Mouse (Mus musculus): Measurements from ENCODE around the gene Spata3. TPM values are rescaled to one million over a fixed set of nuclear protein-coding genes. Genes with fewer than 3 reads are reported as not detected.
"Not testable (repeated sequence)": the region's sequence is repeated elsewhere in the genome, so short reads cannot be mapped to it uniquely, and the experiment has no call there.

Gene Spata3
- polyA plus RNA-seq, 1 experiment from 2014 or later = 1.0 TPM

DNA sequence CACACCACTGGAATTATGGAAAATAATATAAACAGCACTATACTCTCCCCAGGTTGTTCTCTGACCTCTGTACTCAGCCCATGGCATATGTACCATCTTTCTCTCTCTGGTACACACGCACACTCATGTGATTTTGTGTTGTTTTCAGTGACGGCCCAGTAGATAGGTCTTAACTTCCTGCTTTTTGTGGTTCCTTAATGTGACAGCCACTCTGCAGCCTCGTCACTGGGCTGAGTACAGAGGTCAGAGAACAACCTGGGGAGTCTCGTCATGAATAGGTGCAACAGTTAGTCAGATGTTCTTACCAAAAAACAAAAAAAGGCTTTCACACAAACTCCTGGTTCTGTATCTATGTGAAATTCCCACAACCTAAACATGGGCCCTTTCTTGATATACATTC lies 28.3 kb upstream of the Spata3 start:
- Histone ChIP-seq H3K4me1 (replicated peaks; ENCODE audit: control insufficient read depth, insufficient read depth, low read length) (no peaks in the 10 kb centered on the region), H3K27ac (ENCODE audit: low read length) (no peak overlapping the region), H3K27me3 (replicated peaks; ENCODE audit: control insufficient read depth, insufficient read depth, low read length) (no peaks in the 10 kb centered on the region), H3K4me2 (ENCODE audit: low read length) (no peak overlapping the region), H3K9me3 (ENCODE audit: control insufficient read depth, low read length) (no peaks in the 10 kb centered on the region), H3K9ac (replicated peaks; ENCODE audit: low read depth, low read length) (no peak overlapping the region), H3K4me3 (replicated peaks; ENCODE audit: low read length) (no peak overlapping the region), H3K36me3 (ENCODE audit: control insufficient read depth, insufficient read depth) (no peaks in the 10 kb centered on the region)
- 84% methylated on average over 4 of the region's 4 CpGs for WGBS
- ATAC-seq = no peak

DNA sequence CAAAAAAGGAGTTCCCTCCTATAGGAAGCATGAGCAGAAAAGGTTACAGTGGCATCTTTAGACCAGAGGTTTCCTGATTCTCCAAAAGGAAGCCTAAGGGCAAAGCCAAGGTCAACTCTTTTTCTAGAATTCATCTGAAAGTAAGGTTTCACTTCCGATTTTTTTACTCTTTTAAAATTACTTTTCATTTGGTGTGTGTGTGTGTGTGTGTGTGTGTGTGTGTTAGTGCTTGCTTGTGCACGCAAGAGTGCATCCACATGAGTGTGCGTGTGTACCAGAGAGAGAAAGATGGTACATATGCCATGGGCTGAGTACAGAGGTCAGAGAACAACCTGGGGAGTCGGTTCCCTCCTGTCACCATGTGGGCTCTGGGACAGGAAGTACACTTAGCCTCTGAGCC lies 27.7 kb upstream of the Spata3 start:
- H3K9ac ChIP-seq (replicated peaks; ENCODE audit: low read depth, low read length); H3K4me2 ChIP-seq (ENCODE audit: low read length); H3K36me3 ChIP-seq (ENCODE audit: control insufficient read depth, insufficient read depth); ATAC-seq; H3K4me1 ChIP-seq (replicated peaks; ENCODE audit: control insufficient read depth, insufficient read depth, low read length); H3K9me3 ChIP-seq (ENCODE audit: control insufficient read depth, low read length); H3K4me3 ChIP-seq (replicated peaks; ENCODE audit: low read length); H3K27ac ChIP-seq (ENCODE audit: low read length); H3K27me3 ChIP-seq (replicated peaks; ENCODE audit: control insufficient read depth, insufficient read depth, low read length): not testable (repeated sequence)
- WGBS = 87% methylated on average over 4 of the region's 4 CpGs

DNA sequence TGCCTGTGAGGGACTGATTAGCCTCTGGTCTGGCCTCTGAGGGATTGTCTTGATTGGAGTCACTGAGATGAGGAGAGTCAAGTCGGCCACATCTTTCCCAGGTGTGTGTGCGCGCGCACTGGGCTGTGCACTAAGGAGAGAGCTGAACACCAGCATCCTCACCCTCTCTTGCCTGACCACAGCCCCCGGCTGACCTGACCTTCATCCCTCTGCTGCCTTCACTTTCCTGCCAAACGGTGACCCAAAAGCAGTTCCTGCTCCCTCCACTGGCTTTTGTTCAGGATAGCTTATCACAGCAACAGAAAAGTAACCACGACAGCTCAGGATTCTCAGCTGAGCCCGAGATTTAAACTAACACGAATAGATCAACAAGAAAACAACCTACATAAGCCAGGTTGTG lies 24.4 kb upstream of the Spata3 start:
- WGBS = 89% methylated on average over 9 of the region's 9 CpGs
- Histone ChIP-seq H3K4me3 (replicated peaks; ENCODE audit: low read length) (no peak overlapping the region), H3K27me3 (replicated peaks; ENCODE audit: control insufficient read depth, insufficient read depth, low read length) (no peaks in the 10 kb centered on the region), H3K27ac (ENCODE audit: low read length) (no peak overlapping the region), H3K4me2 (ENCODE audit: low read length) (no peak overlapping the region), H3K9me3 (ENCODE audit: control insufficient read depth, low read length) (peaks cover 2% of the 10 kb centered on the region; the same call in 1 of the 2 replicates), H3K4me1 (replicated peaks; ENCODE audit: control insufficient read depth, insufficient read depth, low read length) (no peaks in the 10 kb centered on the region), H3K36me3 (ENCODE audit: control insufficient read depth, insufficient read depth) (no peaks in the 10 kb centered on the region), H3K9ac (replicated peaks; ENCODE audit: low read depth, low read length) (no peak overlapping the region)
- ATAC-seq = no peak

DNA sequence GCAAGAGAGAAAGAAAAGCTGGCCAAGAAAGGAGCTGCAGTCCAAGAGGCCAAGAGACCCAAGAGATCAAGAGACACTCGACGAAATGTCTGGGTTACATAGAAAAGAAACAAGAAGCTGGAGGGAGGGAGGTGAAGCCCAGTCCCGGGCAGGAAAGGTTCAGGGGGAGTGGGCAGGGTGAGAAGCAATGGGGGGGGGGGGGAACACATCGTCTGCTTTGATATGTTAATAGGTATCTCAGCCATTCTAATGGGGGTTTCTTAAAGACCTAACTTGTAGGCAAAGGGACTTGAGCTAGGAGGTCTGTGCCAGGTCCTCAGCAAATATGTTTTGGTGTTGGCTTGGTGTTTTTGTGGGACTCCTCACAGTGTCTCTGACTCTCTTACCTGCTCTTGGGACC lies 23.1 kb upstream of the Spata3 start:
- Histone ChIP-seq H3K4me2 (ENCODE audit: low read length) (no peak overlapping the region), H3K36me3 (ENCODE audit: control insufficient read depth, insufficient read depth) (no peaks in the 10 kb centered on the region), H3K4me1 (replicated peaks; ENCODE audit: control insufficient read depth, insufficient read depth, low read length) (no peaks in the 10 kb centered on the region), H3K4me3 (replicated peaks; ENCODE audit: low read length) (no peak overlapping the region), H3K9me3 (ENCODE audit: control insufficient read depth, low read length) (peaks cover 2% of the 10 kb centered on the region; the same call in 1 of the 2 replicates), H3K27me3 (replicated peaks; ENCODE audit: control insufficient read depth, insufficient read depth, low read length) (no peaks in the 10 kb centered on the region), H3K27ac (ENCODE audit: low read length) (no peak overlapping the region), H3K9ac (replicated peaks; ENCODE audit: low read depth, low read length) (no peak overlapping the region)
- 65% methylated on average over 3 of the region's 4 CpGs for WGBS
- ATAC-seq = no peak

DNA sequence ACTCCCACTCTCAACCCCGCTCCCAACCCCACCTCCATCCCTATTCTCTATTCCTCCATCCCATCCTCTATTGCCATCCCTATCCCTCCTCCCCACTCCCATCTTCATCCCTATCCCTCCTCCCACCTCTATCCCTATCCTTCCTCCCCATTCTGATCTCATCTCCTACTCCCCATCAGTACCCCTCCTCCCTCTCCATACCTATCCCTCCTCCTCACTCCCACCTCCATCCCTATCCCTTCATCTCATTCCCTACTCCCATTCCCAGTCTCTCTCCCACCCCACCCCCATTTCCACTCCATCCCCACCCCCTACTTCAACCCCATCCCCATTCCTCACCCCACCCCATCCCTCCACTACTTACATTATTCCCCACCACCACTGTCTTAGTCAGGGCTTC lies 19.4 kb upstream of the Spata3 start:
- 100% methylated on average over 1 of the region's 1 CpGs for WGBS
- peaks cover 2% of the 10 kb centered on the region; the same call in 1 of the 2 replicates for H3K9me3 ChIP-seq (ENCODE audit: control insufficient read depth, low read length)
- H3K9ac ChIP-seq (replicated peaks; ENCODE audit: low read depth, low read length) = no peak overlapping the region
- no peak overlapping the region for H3K4me3 ChIP-seq (replicated peaks; ENCODE audit: low read length)
- no peaks in the 10 kb centered on the region for H3K4me1 ChIP-seq (replicated peaks; ENCODE audit: control insufficient read depth, insufficient read depth, low read length)
- no peaks in the 10 kb centered on the region for H3K36me3 ChIP-seq (ENCODE audit: control insufficient read depth, insufficient read depth)
- ATAC-seq = no peak
- H3K27ac ChIP-seq (ENCODE audit: low read length) = no peak overlapping the region
- H3K4me2 ChIP-seq (ENCODE audit: low read length) = no peak overlapping the region
- no peaks in the 10 kb centered on the region for H3K27me3 ChIP-seq (replicated peaks; ENCODE audit: control insufficient read depth, insufficient read depth, low read length)

DNA sequence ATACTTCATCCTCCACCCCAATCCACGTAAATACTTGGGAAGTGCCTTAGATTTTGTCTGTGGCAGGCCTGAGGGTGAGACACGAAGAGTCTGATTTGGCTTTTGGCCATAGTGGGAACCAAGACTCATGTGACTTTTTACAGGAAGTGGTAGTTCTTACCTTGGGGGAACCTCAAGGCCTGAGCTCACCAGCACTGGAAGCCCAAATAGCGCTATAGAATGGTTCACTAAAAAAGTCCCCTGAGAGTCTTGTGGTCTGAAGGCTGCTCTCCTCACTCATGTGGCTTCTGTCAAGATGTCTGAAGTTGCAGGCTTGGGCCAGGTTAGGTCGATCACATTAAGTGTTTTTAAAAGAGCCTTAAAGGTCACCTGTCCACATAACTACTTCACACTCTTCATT lies 18.6 kb upstream of the Spata3 start:
- Histone ChIP-seq H3K4me2 (ENCODE audit: low read length) (no peak overlapping the region), H3K27me3 (replicated peaks; ENCODE audit: control insufficient read depth, insufficient read depth, low read length) (no peaks in the 10 kb centered on the region), H3K4me3 (replicated peaks; ENCODE audit: low read length) (no peak overlapping the region), H3K27ac (ENCODE audit: low read length) (no peak overlapping the region), H3K9ac (replicated peaks; ENCODE audit: low read depth, low read length) (no peak overlapping the region), H3K4me1 (replicated peaks; ENCODE audit: control insufficient read depth, insufficient read depth, low read length) (no peaks in the 10 kb centered on the region), H3K9me3 (ENCODE audit: control insufficient read depth, low read length) (peaks cover 2% of the 10 kb centered on the region; the same call in 1 of the 2 replicates), H3K36me3 (ENCODE audit: control insufficient read depth, insufficient read depth) (no peaks in the 10 kb centered on the region)
- ATAC-seq = no peak
- 87% methylated on average over 4 of the region's 4 CpGs for WGBS

DNA sequence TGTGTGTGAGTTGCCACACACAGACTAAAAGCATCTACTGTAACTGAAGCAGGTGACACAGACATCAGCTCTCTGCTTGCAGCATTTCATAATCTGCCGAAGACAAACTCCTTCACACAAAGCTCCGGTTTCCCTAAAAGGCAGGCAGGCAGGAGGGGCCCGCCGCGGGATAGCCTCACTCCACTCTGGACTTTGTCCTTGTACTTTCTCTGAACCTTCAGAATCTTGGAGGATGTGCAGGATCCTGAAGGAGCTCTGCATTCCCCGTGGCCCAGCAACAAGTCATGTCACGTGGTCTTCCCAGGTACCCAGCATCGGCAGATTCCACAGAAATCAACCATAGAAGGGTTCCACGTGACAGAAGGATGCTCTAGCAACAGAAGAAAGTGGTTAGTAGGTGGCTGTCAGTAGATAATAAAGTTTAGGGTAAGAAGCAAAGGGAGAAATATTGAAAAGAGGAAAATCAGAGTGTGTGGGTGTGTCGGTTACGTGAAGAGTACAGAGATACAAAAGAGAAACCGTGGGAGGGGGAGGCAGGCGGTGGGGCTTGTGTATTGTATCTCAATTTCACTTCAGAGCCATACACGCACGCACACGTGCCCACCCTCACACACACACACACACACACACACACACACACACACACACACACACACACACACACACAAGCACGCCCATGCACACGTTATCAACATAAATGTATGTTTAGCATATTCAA lies 16.6 kb upstream of the Spata3 start:
- Histone ChIP-seq H3K4me2 (ENCODE audit: low read length) (no peak overlapping the region), H3K9me3 (ENCODE audit: control insufficient read depth, low read length) (peaks cover 2% of the 10 kb centered on the region; the same call in 1 of the 2 replicates), H3K4me1 (replicated peaks; ENCODE audit: control insufficient read depth, insufficient read depth, low read length) (no peaks in the 10 kb centered on the region), H3K27me3 (replicated peaks; ENCODE audit: control insufficient read depth, insufficient read depth, low read length) (no peaks in the 10 kb centered on the region), H3K9ac (replicated peaks; ENCODE audit: low read depth, low read length) (no peak overlapping the region), H3K4me3 (replicated peaks; ENCODE audit: low read length) (no peak overlapping the region), H3K36me3 (ENCODE audit: control insufficient read depth, insufficient read depth) (no peaks in the 10 kb centered on the region), H3K27ac (ENCODE audit: low read length) (no peak overlapping the region)
- 83% methylated on average over 18 of the region's 18 CpGs for WGBS
- ATAC-seq = no peak

DNA sequence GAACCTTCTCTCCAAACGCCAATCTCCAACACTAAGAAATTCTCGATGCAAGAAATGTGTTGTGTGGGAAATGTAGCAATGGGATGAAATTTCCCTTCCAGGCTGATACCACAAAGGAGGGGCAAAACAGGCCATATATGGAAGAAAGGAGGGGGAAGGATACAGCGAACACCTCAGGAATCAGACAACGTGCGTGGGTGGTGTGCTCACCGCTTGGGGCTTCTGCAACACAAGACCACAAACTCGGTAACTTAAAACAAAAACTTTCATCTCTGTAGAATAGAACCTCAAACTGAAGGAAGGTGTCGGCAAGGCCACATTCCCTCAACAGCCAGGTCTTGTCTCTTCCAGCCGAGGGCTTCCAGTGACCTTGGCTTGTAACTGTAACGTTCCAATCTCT lies 11.1 kb upstream of the Spata3 start:
- Histone ChIP-seq H3K36me3 (ENCODE audit: control insufficient read depth, insufficient read depth) (no peaks in the 10 kb centered on the region), H3K4me2 (ENCODE audit: low read length) (no peak overlapping the region), H3K9ac (replicated peaks; ENCODE audit: low read depth, low read length) (no peak overlapping the region), H3K27me3 (replicated peaks; ENCODE audit: control insufficient read depth, insufficient read depth, low read length) (no peaks in the 10 kb centered on the region), H3K4me3 (replicated peaks; ENCODE audit: low read length) (no peak overlapping the region), H3K9me3 (ENCODE audit: control insufficient read depth, low read length) (no peaks in the 10 kb centered on the region), H3K27ac (ENCODE audit: low read length) (no peak overlapping the region), H3K4me1 (replicated peaks; ENCODE audit: control insufficient read depth, insufficient read depth, low read length) (0 out of 2 replicates have a peak, but pooled peaks cover 3% of the 10 kb centered on the region)
- ATAC-seq = no peak
- WGBS = 91% methylated on average over 10 of the region's 10 CpGs

DNA sequence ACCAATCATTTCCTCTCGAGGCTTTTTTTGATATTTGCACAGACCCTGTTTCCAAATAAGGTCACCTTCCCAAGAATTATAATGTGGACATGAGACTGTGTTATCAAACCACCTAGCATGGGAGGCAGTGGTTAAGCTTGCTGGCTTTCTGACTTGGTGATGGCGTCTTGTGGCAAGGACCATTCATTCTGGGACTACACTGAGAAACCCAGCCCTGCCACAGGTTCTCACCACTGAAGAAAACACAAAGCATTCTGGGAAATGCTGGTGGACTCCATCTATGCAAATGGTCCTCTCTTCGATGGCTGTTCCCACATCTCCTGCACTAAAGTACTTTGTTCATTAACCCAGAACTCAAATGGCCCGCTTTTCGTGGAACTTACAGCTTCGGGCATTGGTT lies 10.6 kb upstream of the Spata3 start:
- H3K36me3 ChIP-seq (ENCODE audit: control insufficient read depth, insufficient read depth) = no peaks in the 10 kb centered on the region
- 0 out of 2 replicates have a peak, but pooled peaks cover 3% of the 10 kb centered on the region for H3K4me1 ChIP-seq (replicated peaks; ENCODE audit: control insufficient read depth, insufficient read depth, low read length)
- no peaks in the 10 kb centered on the region for H3K9me3 ChIP-seq (ENCODE audit: control insufficient read depth, low read length)
- H3K9ac ChIP-seq (replicated peaks; ENCODE audit: low read depth, low read length) = no peak overlapping the region
- no peak for ATAC-seq
- H3K4me3 ChIP-seq (replicated peaks; ENCODE audit: low read length) = no peak overlapping the region
- H3K27me3 ChIP-seq (replicated peaks; ENCODE audit: control insufficient read depth, insufficient read depth, low read length) = no peaks in the 10 kb centered on the region
- WGBS = 88% methylated on average over 6 of the region's 6 CpGs
- no peak overlapping the region for H3K27ac ChIP-seq (ENCODE audit: low read length)
- no peak overlapping the region for H3K4me2 ChIP-seq (ENCODE audit: low read length)

DNA sequence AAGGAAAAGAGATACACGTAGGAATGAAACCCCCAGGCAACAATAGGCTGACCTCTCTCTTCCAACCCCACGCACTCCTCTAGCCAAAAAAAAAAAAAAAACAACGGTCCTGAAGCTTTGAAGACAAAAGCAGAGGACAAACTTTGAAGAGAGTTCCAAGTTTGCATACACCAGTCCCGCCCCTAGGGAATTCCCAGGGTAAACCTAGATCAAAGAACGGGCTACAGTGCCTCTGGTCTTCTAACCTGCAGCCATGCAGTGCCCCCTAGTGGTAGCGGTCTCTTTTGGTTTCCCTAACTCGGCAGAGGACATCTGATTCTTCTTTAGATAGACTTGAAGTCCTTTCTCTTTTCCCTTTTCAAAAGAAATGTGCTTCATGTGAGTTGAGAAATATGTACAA lies 8.8 kb upstream of the Spata3 start:
- Histone ChIP-seq H3K4me3 (replicated peaks; ENCODE audit: low read length) (no peak overlapping the region), H3K27ac (ENCODE audit: low read length) (no peak overlapping the region), H3K4me2 (ENCODE audit: low read length) (no peak overlapping the region; the same call in 1 of the 2 replicates), H3K27me3 (replicated peaks; ENCODE audit: control insufficient read depth, insufficient read depth, low read length) (no peaks in the 10 kb centered on the region), H3K4me1 (replicated peaks; ENCODE audit: control insufficient read depth, insufficient read depth, low read length) (0 out of 2 replicates have a peak, but pooled peaks cover 3% of the 10 kb centered on the region), H3K9ac (replicated peaks; ENCODE audit: low read depth, low read length) (no peak overlapping the region), H3K36me3 (ENCODE audit: control insufficient read depth, insufficient read depth) (no peaks in the 10 kb centered on the region), H3K9me3 (ENCODE audit: control insufficient read depth, low read length) (no peaks in the 10 kb centered on the region)
- 1% methylated on average over 7 of the region's 7 CpGs for WGBS
- peak; percentile 92 for ATAC-seq
